Mouse (Mus musculus) E14TG2a.4 (cell line): ENCODE data around the gene Polr2h.

Source experiments
- CTCF ChIP-seq: conservative IDR thresholded peaks from 2 replicates; pipeline ENCODE4 v1.5.1; 2014; ENCODE audit warnings: low read length
- NANOG ChIP-seq: IDR thresholded peaks from 2 replicates; pipeline ENCODE4 v1.6.1; 2014; ENCODE audit warnings: borderline replicate concordance, low read length, mixed read lengths
- POU5F1 ChIP-seq: IDR thresholded peaks from 2 replicates; pipeline ENCODE4 v1.6.1; 2014; ENCODE audit warnings: low read length, borderline replicate concordance

- TF ChIP-seq CTCF: no peak
- no peak for TF ChIP-seq NANOG
- TF ChIP-seq POU5F1: no peak
These were observed 15.7 kb downstream of the Polr2h start, which contains the start of gene Chrd for GRCm38 (mm10) chr16:20732925-20733730.
